Mouse (Mus musculus): ENCODE results near the gene Ntn1.

Gene Ntn1

DNA sequence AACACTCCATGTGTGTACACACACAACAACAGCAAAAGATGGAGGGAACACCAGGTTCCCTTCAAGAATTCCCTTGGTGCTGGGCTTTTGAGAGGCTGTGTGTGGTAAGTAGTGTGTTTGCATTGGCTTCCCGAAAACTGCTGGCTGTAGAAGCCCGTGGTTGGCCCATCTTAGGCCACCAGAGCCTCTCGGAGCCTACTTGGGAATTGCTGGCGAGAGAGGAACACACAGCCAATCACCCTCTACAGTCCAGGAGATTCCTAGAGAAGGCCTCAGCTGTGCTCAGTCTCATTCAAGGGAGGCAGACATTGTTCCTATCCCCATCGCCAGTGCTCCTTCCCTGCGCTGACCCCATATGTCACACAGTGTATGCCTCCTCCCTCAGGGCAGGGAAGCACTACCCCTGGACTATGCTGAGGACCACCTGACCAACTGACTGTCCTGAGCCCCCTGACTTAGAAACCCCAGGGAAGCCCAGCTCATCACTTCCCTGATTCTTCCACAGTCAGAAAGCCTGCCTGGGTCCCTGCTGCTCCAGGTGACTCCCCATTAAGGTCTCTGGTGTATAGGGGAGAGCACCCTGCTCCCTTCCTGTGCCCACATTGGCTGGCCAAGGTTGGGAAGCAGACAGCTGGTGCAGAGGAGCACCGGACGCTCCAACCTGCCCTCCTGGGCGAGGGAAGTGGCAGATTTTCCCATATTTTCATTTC is 186.0 kb downstream of the Ntn1 start:
- no peak for DNase-seq (ENCODE audit: low read depth, low spot score)

DNA sequence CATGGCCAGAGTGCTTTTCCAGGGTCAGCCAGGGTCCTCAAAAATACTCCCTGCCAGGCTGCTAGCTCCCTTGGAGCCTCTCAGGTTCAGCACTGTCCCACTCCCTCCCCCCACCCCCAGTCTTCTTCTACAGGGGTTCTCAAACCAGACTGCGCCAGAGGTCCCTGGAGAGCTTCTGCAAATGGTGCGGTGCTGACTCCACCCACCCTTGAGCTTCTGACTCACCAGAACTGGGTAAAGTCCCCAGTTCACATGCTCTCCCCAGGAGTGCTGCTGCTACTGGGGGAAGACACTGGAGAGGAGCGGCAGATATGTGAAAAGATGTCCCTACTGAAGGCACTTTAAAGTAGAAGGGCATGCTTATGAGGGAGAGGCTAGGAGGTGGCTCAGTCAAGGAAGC is 186.7 kb downstream of the Ntn1 start:
- no peak for DNase-seq (ENCODE audit: low read depth, low spot score)

DNA sequence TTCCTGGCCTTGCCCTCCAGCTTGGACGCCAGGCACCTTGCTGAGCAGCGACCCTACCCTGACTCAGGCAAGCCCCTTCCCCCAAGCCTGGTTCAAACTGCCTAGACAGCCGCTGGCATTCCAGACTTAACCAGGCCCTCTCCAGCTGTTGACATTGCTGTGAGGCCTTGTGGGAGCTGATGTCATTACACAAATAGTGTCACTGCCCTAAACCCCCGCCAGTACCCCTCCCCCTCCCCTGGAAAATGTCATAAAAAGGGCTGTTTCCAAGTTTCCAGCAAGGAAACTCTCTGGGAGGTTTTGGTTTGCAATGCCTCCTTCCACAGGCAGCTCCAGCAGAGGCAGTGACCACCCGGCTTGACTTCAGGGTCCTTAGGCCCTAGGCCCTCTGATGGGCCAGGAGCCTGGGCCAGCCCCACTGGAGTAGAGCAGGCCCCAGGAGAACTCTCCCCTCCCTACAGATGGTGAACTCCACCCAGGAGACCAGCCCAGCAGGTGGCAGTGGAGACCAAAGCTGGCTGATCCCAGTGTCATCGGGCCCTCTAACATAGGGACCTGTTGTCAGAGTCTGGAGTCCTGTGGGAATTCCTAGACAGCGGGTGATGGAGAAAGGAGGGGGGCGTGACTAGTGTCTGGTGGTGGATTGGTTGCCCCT is 188.6 kb downstream of the Ntn1 start:
- no peak for DNase-seq (ENCODE audit: low read depth, low spot score)

DNA sequence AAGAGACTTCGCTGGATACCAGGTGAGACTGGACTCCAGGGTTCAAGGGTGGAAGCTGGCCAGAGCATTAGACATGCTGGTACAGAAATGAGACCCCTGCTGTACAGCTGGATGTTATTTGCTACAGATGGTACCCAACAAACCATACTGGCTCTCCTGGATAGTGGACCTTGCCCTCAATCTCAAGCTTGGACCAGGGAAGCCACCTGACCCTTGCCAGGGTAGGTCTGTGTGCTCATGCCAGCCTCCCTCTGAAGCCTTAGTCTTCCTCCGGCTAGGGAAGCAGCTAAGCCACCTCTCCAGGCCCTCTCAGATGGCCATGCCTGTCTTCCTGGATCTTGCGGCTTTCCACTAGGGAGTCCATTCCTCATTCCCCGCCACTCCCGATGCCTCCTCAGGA is 189.9 kb downstream of the Ntn1 start:
- no peak for DNase-seq (ENCODE audit: low read depth, low spot score)

DNA sequence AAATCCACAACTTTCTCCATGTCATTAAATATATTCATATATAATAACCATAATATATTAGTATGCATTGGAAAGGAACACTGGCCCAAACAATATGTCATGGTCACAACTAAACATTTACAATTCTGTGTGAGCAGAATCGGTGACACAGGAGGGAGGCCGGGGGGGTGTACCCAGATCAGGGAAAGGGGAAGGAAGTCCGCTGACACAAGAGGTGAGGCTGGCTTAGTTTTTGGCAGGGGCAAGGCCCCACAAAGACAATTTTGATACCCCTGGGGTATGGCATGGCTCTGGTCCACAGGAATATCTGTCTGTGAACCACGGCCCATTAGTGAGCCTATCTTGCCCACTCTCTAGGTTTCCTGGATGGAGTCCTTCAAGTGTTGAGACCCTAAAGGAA is 191.1 kb downstream of the Ntn1 start:
- DNase-seq (ENCODE audit: low read depth, low spot score) = no peak

DNA sequence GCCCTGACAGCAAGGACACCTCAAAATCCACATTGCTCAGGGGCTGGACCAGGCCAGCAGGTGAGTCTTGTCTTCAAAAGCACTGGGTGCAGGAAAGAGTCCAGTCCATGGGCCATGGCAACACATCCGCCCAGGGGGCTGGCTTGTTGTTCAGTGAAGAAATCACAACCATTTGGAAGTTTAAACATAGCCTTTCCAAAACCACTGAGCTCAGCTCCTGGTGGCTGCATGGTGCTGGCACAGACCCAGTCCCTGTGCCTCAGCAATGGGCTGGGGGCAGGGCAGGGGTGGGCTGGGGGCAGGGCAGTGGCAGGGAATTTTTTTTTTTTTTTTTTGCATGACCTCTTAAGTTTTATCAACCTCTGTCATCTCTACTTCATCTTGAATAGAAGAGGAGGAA is 192.0 kb downstream of the Ntn1 start:
- no peak for DNase-seq (ENCODE audit: low read depth, low spot score)

DNA sequence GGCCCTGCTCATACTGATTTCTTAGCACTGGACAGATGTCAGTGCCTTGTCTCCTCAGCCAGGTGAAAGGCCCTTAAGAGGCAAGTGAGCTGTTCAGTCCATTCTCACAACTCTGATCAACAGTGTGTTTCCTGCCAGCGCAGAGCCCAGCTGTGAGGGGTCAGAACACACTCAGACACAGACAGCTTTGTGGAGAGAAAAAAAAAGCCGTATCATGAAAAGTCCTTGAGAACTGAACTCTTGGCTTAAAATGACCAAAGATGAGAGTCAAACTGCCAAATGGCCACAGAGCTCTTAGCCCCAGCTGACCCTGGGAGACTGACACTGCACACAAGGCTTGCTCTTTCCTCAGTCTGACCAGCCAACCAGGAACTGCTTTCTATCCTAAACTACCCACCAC is 192.6 kb downstream of the Ntn1 start:
- no peak for DNase-seq (ENCODE audit: low read depth, low spot score)

DNA sequence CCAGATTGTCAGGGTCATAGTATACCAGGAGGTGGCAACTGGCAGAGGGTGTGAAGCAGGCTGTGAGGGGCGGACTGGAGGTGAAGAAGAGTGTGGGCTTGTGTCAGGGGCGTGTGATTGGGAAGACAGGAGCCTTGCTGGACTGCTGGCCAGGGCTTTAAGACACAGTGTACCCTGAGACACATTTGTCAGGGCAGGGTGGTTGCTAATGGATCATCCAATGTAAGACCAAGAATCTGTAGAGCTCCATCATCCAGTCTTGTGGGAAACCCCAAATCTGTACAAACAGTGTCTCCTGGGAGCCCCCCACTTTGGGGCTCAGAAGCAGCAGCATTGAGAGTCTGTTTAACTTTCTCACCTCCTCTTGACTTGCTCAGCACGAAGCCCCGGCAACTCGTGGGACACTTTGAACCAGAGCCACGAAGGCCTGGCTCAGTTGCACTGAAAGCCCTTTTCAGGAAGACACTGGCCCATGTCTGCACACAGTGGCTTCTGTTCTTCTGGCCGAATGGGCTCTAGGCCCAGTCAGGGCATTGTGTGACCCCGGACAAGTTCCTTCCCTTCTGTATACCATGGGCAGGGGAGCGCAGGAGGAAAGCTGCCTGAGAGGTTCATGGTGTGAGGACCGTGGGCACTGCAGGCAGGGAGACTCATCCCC is 194.9 kb downstream of the Ntn1 start:
- no peak for DNase-seq (ENCODE audit: low read depth, low spot score)

DNA sequence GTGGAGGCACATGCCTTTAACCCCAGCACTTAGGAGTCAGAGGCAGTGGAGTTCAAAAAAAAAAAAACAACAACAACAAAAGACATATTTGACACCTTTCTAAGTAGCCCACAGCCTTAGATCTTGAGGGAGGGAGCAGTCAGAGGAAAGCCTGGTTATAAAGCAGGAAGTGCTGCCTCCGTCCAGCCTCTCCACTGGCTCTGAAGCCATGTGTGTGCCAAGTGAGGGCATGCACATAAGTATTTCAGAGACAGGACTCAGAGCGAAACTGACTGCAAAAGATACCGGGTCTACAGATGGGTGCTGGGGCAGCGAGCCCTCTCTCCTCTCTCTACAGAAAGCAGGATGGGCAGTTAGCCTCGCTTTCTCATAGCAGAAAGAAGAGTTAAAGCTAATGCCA is 196.2 kb downstream of the Ntn1 start:
- DNase-seq (ENCODE audit: low read depth, low spot score) = no peak

DNA sequence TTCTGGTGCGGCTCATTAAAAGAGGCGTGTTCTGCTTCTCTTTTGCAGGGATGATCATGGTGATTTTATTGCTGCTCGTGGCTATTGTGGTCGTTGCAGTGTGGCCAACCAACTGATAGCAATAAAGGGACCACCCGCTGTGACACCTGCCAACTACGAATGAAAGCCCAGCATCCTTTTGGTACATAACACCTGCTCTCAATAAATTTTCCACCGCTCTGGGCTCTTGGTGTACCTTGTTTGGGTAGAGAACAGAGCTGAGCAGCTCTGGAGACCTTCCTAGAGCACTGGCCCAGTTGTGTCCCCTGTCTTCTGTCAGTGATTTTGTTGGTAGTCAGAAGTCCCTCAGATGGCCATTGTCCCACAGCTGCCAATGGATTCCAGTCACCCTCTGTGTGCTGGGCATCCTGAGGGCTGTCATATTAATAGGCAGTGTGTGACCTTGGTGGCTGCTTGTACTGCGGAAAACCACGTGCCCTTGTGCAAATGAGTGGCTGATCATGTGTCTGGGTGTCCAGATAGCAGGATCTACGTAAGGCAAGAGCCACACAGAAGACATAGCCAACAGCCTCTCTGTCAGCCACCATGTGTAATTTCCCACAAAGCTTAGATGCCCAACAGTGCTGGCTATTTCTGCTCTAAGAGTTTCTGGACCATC is 196.8 kb downstream of the Ntn1 start:
- DNase-seq (ENCODE audit: low read depth, low spot score) = no peak

DNA sequence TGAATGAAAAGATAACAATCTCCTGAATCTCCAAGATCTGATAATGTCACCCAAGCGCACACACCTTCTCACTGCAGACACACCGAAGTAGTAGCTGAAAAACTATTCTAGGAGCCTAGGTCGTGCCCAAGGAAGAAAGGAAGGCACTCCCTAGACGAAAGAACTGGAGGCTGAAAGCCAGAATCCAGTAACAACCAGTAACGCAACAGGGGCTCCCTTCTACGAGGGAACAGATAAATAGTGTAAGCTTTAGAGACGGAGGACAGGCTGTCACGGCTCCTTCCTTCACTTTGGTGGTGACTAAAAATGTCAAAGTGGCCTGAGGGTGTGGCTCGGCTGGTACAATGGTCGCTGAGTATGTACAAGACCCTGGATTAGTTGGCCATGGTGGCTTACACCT is 198.1 kb downstream of the Ntn1 start:
- no peak for DNase-seq (ENCODE audit: low read depth, low spot score)

DNA sequence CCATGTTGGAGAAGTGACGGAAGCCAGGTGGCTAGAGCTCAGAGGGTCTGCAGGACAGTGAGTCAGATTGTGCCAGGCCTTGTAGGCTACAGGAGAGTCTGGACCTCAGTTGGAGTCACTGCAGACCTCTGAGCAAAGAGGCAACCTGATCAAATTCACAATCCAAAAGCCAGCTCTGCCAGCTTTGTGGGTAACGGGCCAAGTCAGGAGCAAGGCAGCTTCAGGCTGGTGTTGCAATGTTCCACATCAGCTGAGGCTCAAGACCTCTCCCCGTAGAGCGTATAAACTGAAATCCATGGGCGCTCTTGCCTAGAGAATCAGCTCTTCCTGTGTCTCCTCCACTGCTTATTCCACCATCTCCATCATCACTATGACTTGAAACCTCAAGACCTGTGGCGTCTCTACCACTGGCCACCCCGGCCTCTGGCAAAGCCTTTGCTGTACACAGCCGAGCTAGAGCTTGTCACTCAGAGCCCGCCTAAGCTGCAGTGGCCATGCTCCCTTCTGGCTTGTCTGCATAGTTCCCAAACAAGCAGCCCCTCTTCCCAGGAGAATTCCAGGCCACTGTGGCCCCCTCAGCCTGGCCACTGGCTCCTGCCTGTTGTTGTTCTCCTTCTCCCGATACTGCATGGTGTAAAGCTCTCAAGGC is 198.7 kb downstream of the Ntn1 start:
- no peak for DNase-seq (ENCODE audit: low read depth, low spot score)

DNA sequence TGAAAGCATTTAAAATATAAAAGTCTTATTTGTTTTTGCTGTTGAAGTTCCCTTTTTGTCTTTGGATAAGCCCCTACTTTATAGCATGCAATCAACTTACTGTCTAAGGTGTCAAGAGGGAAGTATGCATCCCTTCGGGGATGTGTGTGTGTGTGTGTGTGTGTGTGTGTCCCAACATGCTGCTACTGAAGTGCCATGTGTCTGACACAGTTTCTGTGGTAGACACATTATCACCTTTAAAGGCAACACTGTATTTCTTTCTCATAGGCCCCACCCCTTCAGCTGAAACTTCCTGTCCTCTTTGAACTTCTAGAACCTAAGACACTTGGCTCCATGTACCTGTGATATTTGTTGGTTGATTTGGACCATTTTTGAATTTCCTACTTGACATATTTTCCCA is 199.6 kb downstream of the Ntn1 start:
- peak; percentile 58 for DNase-seq (ENCODE audit: low read depth, low spot score)

DNA sequence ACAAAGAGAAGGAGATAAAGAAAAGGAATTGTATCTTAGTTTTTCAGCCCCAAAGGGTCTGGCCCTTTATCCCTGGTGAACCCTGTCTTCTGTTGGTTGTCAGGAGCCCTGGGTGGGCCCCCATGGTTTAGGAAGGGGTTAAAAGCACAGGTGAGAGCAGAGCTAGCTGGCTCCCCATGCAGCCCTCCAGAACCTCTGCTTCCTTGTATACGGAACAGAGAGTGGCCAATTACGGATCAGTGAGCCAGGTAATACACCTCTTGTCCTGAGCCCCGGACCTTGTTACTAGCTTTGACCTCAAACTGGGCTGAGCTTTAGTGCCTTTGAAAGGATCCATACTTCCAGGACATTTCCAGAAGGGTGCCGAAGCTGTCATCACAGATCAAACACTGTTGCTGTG is 200.1 kb downstream of the Ntn1 start:
- no peak for DNase-seq (ENCODE audit: low read depth, low spot score)

DNA sequence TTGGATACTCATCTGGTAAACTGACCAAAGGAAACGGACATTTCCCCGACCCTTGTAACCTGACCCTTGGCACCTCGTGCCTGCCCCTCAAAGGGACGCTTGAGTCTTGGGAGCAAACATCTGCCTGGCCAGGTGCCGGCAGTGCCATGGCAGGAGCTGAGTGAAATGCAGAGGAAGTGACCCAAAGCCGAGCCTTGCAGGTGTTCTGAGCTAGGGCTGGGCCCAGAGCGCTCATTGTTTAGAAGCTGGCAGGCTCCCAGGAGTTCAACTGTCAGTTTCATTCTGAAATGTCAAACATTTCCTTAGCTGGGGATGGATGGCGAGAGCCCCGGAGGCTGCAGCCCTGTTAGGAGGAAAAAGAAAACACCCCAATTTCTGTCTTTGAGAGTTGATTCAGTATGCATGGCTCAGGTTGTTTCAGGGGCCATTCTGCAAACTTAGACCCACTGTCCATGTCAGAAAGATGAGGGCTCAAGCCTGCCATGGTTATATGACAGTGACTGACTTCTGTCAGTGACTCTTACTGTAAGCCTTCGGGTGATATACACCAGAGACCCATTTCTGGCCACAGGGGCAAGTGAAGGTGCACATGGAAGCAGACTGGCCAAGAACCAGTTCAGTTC is 200.7 kb downstream of the Ntn1 start:
- DNase-seq (ENCODE audit: low read depth, low spot score) = peak; percentile 59

DNA sequence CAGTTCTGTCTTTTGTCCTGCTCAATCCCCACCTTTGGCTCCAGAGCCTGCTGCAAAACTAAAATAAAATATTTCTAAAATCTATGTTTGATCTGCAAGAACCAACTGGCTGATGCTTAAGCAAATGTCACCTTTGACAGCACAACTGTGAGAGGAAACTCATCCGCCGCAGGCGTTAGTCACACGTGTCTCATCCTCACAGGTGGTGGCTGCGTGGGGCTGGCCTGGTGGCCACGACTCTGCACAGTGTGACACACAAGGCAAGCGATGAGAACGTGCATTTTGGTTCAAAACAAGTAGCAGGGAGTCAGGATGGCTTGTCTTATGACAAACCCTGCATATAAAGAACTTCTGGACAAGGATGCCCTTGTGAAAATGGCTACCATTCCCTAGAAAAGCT is 201.5 kb downstream of the Ntn1 start:
- DNase-seq (ENCODE audit: low read depth, low spot score) = peak; percentile 75

DNA sequence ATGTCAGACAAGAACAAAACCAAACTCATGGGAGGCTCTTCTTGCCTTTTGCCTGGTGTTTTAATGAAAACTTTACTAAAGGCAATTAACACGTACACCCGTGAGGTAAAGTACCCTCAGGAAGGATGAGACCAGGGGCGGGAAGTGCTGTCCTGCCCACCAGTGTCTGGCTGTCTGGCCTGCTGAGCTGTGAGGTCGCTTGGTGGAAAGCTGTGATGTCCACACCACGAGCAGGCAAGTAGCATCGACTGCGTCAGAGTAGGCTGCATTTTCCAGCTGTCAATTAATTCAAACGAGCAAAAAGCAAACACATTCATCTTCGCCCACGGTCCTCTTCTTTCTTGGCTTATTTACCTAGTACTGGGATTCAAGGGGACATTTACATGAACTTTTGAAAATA is 201.9 kb downstream of the Ntn1 start:
- peak; percentile 53 for DNase-seq (ENCODE audit: low read depth, low spot score)

DNA sequence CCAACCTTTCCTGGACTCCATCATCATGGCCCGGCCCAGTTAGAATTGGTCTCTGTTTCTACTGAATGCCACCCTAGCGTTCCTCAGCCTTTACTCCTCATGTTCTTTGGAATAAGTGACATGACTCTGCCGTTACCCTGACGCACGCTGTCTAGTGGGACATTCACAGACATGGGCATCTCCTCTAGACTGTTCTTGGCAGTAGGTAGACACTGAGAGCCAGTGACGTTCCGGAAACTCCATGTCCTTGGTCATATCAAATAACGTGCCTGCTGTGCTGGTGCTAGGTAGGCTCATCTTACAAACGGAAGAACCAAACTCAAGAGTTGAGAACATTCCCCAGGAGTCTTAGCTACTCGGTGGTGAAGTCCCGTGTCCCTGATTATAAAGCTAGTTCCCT is 203.2 kb downstream of the Ntn1 start:
- DNase-seq (ENCODE audit: low read depth, low spot score) = no peak

DNA sequence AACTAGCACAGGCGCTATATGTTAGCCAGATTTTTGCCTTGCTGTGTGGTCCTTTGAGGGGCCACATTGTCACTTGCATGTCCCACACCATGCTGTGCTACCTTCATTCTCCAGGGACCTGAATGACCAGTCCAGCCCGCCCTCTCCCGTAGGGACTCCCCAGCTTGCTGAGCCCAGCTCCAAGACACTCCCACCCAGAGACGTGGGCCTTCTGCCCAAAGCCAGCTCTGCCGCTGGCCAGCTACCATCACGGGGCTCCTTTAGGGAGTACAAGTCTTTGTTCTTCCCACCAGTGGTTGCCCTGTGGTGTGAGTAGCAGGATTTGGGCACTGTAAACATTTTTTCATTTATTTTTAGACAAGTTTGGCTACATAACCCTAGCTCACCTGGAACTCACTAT is 204.1 kb downstream of the Ntn1 start:
- no peak for DNase-seq (ENCODE audit: low read depth, low spot score)

DNA sequence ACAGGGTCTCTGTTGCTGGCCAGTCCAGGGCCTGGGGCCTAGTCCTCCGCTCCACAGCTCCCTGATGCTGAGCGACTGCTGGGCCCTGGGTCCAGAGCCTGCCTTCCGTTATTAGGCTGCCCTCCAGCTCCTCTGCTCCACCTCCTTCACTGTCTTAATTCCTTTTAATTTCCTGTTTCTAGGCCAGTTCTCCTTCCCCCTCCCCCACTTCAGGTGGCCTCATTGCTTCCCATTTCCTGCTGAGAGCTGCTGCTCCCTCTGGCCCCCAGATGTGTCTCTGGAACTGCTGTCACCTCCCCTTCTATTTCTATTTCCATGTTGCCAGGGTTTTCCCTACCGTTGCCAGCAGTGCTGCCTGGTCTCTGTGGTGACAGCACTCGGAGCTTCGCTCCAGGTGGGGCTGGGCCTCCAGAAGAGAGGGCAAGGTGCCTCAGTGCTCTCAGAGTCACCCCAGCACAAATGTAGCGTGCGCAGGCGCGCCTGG is 204.9 kb downstream of the Ntn1 start:
- DNase-seq (ENCODE audit: low read depth, low spot score) = no peak

DNA sequence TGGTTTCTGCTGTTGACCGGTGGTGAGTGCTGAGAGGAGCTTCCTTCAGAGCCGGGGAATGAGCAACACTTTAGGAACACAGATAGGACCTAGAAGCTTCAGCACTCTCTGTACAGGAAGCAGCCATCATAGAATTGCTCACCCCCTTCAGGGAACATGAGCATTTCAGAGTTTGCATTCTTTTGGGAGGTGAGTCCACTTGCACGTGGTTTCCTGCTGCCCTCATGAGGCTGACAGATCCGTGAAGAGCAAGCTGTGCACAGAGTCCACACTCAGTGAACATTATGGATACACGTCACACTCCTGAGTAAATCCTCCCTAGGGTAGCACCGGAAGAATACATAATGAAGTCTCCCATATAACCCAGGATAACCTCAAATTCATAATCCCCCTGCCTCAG is 205.5 kb downstream of the Ntn1 start:
- no peak for DNase-seq (ENCODE audit: low read depth, low spot score)

DNA sequence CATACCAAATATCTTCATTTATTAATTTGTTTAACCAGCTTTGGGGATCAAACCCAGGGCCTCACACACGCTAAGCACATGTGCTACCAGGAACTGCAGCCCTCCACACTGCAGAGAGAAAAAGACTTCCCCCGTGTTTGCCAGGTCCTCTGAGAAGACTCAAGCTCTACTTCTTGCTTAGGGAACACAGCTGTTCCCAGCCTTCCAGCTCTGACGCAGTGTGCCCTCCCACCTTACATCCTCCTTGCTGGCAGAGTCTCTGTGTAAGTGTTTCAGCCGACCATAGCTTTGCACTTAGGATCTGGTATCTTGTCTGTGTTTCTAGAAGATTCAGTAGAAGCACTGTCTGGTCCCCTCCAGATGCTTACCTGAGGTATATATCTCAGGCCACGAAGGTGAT is 209.8 kb downstream of the Ntn1 start:
- no peak for DNase-seq (ENCODE audit: low read depth, low spot score)
